Mouse (Mus musculus): ENCODE measurements around the gene Olfr90. TPM values are rescaled to one million over a fixed set of nuclear protein-coding genes. Genes with fewer than 3 reads are reported as not detected.

Gene Olfr90
- total RNA-seq, 2 experiments from 2014 or later = 0.14 TPM; not detected in 1

DNA sequence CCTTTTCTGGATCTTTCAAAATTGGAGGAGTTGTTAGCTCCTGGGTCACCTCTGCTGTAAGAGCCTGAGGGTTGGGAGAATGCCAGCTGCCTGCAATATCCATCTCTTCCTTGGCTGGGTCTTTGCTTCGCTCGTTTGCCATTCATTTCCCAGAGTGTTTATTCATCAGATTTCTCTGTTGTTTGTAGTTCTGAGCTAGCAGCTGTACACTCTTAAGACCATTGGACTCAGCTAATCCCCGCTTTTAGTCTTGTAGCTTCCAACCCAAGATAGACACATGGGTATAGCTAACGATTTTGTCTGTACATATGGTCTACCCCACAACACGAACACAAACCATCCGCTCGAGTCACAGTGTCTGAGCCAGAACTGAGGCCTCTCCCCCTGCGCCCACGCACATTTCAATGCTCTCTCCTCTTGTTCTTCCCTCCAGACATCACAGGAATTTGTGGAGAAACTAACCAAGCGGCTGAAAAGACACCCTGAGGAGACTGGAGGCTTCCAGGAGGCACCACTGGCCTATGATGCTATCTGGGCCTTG lies 26.1 kb downstream of the Olfr90 start:
- no peak for DNase-seq (ENCODE audit: extremely low spot score in 1 of 2, low spot score in 1 of 2)

DNA sequence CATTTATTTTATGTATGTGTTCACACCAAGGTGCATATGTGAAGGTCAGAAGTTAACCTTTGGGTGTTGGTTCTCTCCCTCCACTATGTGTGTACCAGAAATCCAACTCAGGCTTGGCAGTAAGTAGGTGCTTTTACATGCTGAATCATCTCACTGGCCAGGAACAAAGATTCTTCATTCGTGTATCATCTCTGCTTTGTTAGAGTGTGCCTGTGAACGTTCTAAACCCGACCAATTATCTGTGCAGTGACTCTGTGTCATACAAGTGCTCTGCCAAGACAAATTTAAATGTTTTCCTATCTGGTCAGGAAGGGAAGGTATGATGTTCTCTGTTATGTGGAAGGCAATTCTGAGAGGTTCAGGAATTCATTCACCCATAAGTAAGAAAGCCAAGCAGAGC lies 26.9 kb downstream of the Olfr90 start:
- no peak for DNase-seq (ENCODE audit: extremely low spot score in 1 of 2, low spot score in 1 of 2)

DNA sequence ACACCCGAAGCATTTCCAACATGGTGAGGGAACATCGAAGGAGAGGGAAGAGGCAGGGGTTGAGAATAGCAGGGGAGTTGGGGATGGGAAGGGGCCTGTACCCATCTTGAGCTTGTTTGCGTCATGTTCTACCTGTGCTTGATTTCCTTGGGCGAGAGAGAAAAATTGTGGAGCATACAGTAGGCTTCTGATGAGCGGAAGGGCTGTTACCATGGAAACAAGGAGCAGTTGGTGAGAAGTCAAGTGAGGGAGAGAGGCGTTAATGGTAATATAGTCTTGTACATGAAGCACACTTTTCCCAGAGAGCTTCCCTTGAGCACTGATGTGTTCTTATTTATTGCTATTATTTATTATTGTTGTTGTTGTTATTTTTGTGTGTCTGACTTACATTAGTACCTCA lies 31.3 kb downstream of the Olfr90 start:
- no peak for DNase-seq (ENCODE audit: extremely low spot score in 1 of 2, low spot score in 1 of 2)

DNA sequence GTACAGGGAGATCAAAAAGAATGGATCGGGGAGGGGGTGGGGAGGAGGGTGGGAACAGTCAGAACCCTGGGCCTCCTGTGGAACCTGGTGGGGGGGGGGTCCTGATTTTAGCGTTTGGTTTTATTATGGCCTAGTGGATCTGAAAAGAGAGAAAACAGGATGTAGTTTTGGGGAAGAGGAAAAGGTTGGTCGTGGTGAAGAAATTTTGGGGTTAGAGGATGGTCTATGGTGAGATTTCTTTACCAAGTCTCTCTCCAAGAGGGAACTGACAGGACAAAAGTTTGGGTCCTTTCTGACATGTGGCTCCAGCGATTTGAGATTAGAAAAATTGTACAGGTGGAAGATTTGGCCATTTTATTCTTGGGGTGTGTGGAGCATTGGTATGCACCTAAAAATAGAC lies 36.6 kb downstream of the Olfr90 start:
- DNase-seq (ENCODE audit: extremely low spot score in 1 of 2, low spot score in 1 of 2) = no peak

DNA sequence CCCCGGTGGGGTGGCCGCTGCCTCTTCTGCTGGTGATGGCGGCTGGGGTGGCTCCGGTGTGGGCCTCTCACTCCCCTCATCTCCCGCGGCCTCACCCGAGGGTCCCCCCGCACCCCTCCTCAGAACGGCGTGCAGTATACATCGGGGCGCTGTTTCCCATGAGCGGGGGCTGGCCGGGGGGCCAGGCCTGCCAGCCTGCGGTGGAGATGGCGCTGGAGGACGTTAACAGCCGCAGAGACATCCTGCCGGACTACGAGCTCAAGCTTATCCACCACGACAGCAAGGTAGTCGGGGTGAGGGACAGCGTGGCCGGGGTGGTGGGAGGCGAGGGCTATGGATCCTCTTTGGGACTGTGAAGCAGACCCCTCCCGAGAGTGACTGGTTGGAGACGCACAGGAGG lies 37.4 kb downstream of the Olfr90 start:
- no peak for DNase-seq (ENCODE audit: extremely low spot score in 1 of 2, low spot score in 1 of 2)

DNA sequence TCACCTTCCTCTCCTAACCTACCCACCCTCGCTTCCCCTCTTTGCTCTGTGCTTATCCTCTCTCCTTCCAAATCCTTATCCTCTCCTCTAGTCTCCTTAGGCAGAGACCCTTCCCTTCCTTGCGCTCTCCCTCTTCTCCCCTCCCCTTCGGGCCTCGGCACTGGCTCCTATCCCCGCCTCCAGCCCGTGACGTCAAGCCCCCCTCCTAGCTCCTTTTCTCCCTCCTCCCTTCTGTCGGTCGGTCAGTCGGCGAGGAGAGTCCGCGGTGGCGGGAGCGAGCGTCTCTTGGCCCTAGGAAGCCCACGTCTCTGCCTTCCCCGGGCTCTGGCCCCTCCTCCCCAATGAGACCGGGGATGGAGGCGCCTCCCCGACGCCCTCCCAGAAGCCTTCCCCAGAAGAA lies 37.9 kb downstream of the Olfr90 start:
- DNase-seq (ENCODE audit: extremely low spot score in 1 of 2, low spot score in 1 of 2) = peak; percentile 94 to 95

DNA sequence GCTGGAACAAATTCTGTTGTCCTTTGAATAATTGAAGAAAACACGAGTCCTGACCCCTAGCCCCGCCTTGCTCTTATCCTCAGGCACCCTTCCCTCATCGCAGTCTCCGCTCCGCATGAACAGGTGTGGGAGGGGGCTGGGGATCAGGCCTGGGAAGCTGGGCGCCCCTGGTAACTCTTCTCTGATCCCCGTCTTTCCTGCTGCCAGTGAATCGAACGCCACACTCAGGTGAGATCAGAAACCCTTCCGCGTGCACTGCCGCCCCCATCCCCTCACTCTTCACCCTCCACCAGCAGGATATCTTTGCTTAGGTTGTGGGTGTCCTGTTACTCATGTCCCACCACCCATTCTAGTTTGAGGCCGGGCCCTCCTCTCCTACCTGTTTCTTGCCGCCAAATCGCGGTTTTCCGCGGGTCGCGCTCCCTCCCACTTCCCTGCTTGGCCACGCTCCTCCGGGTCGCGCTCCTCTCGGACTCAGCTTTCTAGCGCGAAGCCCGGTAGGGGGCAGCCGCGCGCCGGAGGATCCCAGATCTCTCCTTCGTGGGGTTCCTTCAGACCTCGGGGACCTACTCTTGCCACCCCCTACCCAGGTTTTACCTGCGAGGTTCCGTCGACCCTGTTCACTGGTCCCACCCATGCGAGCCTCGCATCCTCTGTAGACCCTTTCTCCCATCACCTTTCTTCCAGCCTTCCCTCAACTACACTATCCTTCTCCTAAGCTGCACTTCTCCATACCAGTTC lies 38.6 kb downstream of the Olfr90 start:
- DNase-seq (ENCODE audit: extremely low spot score in 1 of 2, low spot score in 1 of 2) = peak; percentile 78 to 87

DNA sequence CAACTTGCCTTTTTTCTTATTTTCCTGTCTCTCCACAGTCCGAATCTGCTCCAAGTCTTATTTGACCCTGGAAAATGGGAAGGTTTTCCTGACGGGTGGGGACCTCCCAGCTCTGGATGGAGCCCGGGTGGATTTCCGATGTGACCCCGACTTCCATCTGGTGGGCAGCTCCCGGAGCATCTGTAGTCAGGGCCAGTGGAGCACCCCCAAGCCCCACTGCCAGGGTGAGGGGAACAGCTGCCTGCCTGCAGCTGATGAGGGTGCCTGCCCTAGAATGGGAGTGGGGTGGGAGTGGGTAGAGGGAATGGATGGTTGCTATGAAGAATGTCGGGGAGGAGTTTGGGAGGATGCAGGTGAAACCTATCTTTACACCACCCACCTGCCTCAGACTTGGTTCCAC lies 39.9 kb downstream of the Olfr90 start:
- DNase-seq (ENCODE audit: extremely low spot score in 1 of 2, low spot score in 1 of 2) = no peak

DNA sequence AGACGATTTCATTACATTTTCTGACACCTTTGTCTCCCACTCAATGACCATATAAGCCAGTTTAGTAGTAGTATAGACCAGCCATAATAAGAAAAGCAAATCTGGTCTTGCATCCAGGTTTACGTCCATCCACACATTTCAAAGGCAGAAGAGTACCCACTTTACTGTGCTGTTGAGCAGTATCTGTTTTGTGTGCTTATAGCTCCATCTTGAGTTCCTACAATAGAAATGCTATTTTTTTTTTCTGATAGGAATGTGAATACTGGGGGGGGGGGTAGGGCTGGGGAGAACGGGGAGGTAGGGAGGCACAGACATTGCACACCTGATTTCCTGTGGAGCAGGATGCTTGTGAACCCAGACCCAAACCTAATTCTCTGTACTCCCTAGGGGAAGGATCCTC lies 40.3 kb downstream of the Olfr90 start:
- no peak for DNase-seq (ENCODE audit: extremely low spot score in 1 of 2, low spot score in 1 of 2)

DNA sequence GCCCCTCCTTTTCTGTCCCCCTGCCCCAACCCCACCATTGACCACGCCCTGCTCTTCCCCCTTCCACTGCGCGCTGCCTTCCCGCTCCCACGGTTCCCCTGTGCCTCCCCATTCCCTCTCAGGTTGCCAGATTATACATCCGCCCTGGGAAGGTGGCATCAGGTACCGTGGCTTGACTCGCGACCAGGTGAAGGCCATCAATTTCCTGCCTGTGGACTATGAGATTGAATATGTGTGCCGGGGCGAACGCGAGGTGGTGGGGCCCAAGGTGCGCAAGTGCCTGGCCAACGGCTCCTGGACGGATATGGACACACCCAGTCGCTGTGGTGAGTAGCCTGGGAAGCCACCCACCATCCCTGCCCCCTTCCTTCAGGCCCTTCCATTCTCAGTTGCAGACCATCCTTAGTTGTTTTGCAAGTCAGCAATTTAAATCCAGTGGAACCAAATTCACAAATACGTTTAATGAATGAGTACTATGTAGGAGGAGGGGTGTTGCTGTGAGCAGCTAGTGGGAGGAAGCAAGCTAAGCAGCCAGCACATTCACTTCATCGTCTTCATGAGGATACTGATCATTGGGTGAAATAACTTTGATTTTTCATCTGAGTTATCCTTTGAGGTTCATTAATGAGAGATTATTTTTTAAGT lies 40.8 kb downstream of the Olfr90 start:
- no peak for DNase-seq (ENCODE audit: extremely low spot score in 1 of 2, low spot score in 1 of 2)

DNA sequence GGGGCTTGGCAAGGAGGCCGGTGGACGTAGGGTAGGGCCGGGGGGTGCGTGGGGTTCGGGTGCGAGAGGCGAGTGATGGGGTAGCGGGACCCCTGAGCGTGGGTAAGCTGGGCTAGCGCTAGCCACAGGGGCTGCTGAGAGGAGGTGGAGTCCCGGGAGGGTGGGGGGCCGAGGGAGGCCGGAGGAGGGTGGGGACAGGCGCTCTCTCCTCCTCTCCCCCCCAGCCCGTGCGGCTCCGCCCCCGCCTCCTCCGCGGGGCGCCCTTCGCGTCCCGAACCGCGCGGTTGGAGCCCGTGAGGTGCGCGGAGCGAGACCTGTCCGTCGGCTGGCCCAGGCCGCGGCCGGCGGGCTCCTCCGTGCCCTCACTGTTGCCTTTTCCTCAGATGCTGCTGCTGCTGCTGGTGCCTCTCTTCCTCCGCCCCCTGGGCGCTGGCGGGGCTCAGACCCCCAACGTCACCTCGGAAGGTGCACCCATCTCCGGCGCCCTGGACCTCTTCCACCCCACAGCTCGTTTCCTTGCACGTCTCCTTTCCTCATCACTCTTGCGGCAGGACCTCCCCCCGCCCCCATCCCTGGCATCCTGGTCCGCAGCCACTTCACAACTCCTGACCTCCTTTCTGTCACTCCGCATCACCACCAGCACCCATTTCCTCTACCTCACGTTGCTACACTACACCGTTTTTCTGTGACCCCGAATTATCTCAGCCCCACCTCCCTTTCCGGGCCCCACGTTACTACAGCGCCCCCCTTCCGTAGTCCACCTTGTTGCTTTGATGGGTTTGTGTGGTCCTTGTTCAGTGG lies 41.8 kb downstream of the Olfr90 start:
- peak; percentile 51 to 59 for DNase-seq (ENCODE audit: extremely low spot score in 1 of 2, low spot score in 1 of 2)

DNA sequence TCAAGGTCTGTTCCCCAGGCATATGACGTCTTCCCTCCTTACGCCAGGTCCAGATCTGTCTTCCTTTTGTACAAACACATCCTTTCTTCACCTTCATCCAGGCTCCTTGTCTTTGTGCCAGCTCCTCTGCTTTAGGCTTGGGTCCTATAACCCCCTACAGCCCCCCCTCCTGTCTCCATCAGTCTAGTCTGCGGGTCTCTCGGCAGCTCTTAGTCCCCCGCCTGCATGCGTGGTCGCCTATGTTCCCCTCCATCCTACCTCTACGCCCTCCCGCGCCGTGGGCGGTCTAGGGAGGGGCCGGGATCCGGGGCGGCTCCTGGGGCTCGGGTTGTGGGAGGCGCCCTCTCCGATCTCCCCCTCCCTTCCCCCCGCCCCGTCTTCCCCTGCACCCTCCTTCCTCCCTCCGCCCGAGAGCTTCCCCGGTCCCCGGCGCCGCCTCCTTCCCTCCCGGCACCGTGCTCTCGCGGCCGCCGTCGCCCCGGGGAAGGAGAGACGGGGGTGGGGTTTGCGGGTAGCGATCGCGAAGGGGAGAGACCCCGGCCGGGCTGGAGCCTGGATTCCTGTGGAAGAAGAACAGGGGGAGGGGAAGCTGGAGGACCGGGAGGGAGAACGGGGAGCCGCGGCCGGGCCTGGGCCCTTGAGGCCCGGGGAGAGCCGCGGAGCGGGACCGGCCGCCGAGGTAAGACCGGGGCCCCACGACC lies 42.5 kb downstream of the Olfr90 start, which contains the start of gene Gabbr1:
Gabbr1 (plus strand) TSS at position 356 of the 701 bp plus-strand sequence.
- peak; percentile 67 to 79 for DNase-seq (ENCODE audit: extremely low spot score in 1 of 2, low spot score in 1 of 2)

DNA sequence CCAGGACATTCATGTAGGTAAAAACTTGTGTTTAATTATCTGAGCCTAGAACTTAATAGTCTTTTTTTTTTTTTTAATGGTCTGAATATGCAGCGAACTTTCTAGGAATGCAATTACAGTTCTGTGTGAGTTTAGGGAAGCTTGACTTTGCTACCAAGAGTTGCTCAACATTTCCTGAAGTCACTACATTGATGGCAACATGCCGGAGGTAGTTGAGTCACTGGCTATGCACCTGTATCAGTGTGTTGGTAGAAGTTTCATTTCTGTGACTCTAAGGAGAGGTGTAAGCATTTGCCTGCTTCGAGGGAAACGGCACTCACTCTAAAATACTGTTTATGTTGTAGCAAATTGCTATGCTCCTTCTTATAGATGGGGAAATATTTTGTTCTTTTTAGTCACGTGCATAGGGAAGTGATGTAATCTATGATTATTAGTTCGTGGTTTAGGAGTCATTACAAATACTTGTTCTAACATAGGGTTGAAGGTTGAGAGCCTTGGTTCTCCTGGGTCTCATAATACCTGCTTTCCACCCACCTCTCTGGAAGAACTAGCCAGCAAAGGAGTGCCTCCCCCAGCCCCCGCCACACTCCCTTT lies 43.6 kb downstream of the Olfr90 start:
- DNase-seq (ENCODE audit: extremely low spot score in 1 of 2, low spot score in 1 of 2) = no peak

DNA sequence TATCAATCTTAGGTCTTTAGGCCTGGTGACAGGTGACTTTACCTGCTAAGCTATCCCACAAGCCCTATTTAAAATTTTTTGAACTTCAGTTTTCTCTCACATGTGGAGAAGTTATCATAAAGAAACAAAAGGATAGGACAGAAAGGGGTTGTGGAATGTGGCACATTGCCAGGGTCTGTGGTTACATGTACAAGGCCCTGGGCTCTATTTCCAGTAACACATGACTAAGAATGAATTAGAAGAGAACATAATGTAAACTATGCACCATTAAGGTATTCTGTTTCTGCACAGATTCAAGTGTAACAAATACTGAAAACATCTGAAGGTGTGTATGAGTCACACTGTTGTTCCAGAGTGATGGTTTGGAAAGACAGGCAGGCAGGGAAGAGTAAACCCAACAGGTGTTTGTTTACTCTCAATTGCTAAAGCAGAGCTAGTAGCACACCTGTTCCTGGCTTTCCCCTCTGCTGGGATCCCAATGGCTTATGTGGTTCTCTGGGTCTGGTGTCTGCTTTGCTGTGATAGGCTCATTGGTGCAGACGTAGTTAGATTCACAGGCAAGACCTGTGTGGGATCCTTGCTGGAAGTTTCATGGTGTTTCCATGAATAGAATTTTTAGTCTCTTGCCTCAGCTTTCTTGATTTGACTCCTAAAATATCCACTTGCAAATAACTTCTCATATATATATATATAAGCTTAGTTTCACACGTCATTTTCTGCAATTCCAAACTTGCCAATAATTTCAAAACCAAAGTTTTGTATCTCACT lies 49.0 kb downstream of the Olfr90 start:
- no peak for DNase-seq (ENCODE audit: extremely low spot score in 1 of 2, low spot score in 1 of 2)

Other genes with a start within 250 kb of the Olfr90 start
- gene Trim15, start 221.3 kb downstream of the Olfr90 start, total RNA-seq (2021) = not detected
- under 1 TPM in 1 of 2 experiments, not detected in 1; 0.12 TPM for gene Trim10, start 218.9 kb downstream of the Olfr90 start, total RNA-seq (2021)
- gene Trim40, start 198.4 kb downstream of the Olfr90 start, total RNA-seq (2021) = not detected
- gene Trim31, start 190.4 kb downstream of the Olfr90 start, total RNA-seq (2021) = under 1 TPM in 1 of 2 experiments, not detected in 1; 0.15 TPM
- 1 to 10 TPM; 3.2 to 6.4 TPM for gene Rnf39, start 145.6 kb downstream of the Olfr90 start, total RNA-seq (2021)
- gene Ppp1r11, start 136.8 kb downstream of the Olfr90 start, total RNA-seq (2021) = 100 to 1,000 TPM; 122 to 145 TPM
- 10 to 100 TPM; 36.1 to 39.9 TPM for gene Znrd1, start 129.9 kb downstream of the Olfr90 start, total RNA-seq (2021)
- 1 to 10 TPM; 5.6 to 7.1 TPM for gene Znrd1as, start 129.9 kb downstream of the Olfr90 start, total RNA-seq (2021)
- under 1 TPM in 1 of 2 experiments, not detected in 1; 0.32 TPM for gene 2410137M14Rik, start 107.3 kb downstream of the Olfr90 start, total RNA-seq (2021)
- 1 to 10 TPM; 1.2 TPM for gene H2-M5, start 99.0 kb downstream of the Olfr90 start, total RNA-seq (2021)
- gene Zfp57, start 87.3 kb downstream of the Olfr90 start, total RNA-seq (2021) = 10 to 100 TPM; 14.5 to 21.7 TPM
- 100 to 1,000 TPM in 1 of 2 experiments, 10 to 100 TPM in 1; 96.8 to 121 TPM for gene Mog, start 65.1 kb downstream of the Olfr90 start, total RNA-seq (2021)
- 100 to 1,000 TPM; 706 to 708 TPM for gene Gabbr1, start 42.5 kb downstream of the Olfr90 start, total RNA-seq (2021)
- gene Olfr91, start 9.8 kb upstream of the Olfr90 start, total RNA-seq (2021) = not detected
- not detected for gene Olfr92, start 31.6 kb upstream of the Olfr90 start, total RNA-seq (2021)
- gene Olfr93, start 73.0 kb upstream of the Olfr90 start, total RNA-seq (2021) = not detected
- gene Ubd, start 105.4 kb upstream of the Olfr90 start, total RNA-seq (2021) = not detected
- not detected for gene Olfr94, start 112.5 kb upstream of the Olfr90 start, total RNA-seq (2021)
- not detected for gene Olfr95, start 124.6 kb upstream of the Olfr90 start, total RNA-seq (2021)
- not detected for gene Olfr96, start 131.6 kb upstream of the Olfr90 start, total RNA-seq (2021)
- not detected for gene Olfr97, start 148.8 kb upstream of the Olfr90 start, total RNA-seq (2021)
- not detected for gene Olfr98, start 175.2 kb upstream of the Olfr90 start, total RNA-seq (2021)
- gene H2-M3, start 181.7 kb upstream of the Olfr90 start, total RNA-seq (2021) = 1 to 10 TPM; 1.2 to 2.2 TPM
- gene Olfr99, start 195.0 kb upstream of the Olfr90 start, total RNA-seq (2021) = not detected
- gene Olfr101, start 215.8 kb upstream of the Olfr90 start, total RNA-seq (2021) = not detected
- not detected for gene Olfr102, start 228.6 kb upstream of the Olfr90 start, total RNA-seq (2021)

Measured in layer of hippocampus, postnatal 25 days (tissue).